Mouse (Mus musculus) spleen, adult 2 months (tissue): ENCODE results near the gene Prrt1.

Experiments used
- CTCF ChIP-seq: fragments of 200-500 bp; IDR thresholded peaks from 2 replicates; pipeline ENCODE4 v1.5.1; 2011; ENCODE audit warnings: mild to moderate bottlenecking, inconsistent platforms; ENCODE audit not compliant: insufficient read depth, insufficient read length, insufficient replicate concordance; ENCODE audit errors: extremely low read depth
- POLR2A ChIP-seq: fragments of 200-500 bp; IDR thresholded peaks from 2 replicates; pipeline ENCODE4 v1.6.1; 2011; ENCODE audit warnings: low read depth, low read length, inconsistent platforms

DNA sequence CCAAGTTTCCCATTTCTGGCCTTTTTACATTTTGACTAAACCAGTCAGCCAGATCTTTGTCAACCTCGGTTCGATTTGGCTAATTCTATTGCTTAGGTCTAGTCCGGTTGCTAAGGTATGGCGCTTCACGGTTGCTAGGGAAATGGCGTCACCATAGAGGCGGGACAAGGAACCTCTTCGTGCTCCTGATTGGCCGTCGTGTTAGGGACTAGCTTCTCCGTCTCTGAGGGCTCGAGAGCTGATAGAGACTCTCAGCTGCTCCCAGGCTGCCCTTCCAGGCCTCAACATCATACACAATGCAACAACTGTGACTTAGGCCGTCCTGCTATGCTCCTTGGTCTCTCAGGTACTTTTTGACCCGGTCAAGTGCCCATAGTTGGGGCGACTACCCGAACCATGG, 15.3 kb downstream of the Prrt1 start, which contains the start of gene Fkbpl:
- TF ChIP-seq CTCF (no peak), POLR2A (no peak; the same call in 1 of the 2 replicates)
